Mouse (Mus musculus): Measurements from ENCODE around the gene Ttc4.

Gene Ttc4

DNA sequence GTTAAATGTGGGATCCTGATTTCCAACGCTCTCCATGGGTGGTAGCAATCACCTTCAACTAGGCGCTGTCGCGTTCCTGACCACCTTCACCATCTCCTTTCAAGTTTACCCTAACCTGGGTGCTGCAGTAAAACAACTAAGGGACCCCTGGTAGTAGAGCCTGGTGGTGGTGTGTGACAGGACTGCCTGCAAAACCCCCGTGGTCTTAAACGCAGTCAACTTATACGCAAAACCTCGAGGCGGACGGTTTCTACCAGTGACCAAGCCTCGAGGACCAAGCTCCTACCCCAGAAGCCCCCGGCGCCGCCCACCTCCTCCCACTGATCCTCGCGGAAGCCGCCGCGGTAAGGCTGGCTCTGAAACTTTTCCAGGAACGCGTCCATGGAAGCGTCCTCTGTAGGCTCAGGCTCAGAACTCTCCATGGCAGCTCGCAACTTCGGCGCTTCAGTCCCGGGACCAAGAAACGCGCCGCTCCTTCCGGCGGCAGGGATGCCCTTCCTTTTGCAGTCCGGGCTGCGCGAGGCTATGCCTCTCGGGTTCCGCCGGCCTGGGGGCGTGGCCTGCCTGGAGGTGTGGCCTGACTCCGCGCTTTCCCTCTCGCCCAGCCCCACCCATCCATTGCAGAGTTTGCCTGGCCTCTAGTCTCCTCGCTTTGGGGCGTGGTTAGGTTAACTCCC, at the start of gene Ttc4:
TSS of gene Ttc4 (minus strand) at position 503 of the 677 bp plus-strand sequence.
- DNase-seq, result peak; percentile 83

DNA sequence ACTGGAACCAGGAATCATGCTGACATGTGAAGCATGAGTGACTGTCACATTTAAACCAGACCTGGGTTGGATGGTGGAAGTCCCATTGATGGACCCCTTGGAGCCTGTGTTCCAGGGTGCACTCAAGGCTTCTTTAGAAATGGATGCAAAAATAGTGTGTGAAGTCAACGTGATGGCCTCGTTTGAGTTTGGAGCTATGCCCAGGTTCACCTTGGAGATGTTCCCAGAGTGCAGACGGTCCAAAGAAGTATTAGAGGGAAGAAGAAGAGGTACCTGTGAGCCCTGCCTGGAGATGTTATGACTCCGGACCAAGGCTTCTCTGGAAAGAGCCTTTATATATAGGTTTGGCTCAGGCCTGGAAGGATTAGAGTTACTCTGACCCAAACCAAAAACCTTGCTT, 41.9 kb upstream of the Ttc4 start:
- peak; percentile 39 for DNase-seq

DNA sequence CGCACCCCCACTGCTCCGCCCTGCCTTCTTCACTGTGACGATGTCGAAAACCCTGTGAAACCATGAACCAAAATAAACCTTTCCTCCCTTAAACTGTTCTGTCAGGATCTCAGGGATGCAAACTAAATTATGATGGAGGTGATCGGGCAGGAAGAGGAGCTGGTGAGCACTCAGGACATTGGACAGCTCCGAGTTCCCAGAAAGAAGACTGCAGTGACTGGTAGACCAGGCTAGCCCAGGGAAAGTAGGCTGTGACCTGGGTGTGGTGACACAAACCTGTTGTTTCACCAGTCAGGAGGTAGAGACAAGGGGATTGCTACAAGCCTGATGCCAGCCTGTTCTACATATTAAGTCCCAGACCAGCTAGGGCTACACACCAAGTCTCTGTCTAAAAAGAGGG, 34.9 kb upstream of the Ttc4 start:
- DNase-seq, result no peak

DNA sequence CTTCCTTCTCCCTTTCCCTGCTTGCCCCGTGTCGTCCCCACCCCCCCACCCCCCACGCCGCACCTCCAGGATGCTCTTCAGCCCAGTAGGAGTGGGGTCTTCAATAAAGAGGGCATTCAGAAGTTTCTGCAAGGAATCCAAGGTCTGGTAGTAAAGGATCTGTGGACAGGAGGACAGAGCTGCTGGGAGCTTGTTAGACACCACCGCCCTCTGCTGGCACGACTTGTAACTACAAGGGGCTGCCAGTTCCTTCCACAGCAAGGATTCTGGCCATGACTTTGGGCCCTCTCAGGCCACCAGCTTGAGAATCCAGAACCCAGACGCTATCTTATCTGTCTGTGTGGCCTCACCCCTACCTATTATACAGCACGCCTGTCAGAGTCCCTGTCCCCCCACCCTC, 29.7 kb upstream of the Ttc4 start:
- peak; percentile 66 for DNase-seq

DNA sequence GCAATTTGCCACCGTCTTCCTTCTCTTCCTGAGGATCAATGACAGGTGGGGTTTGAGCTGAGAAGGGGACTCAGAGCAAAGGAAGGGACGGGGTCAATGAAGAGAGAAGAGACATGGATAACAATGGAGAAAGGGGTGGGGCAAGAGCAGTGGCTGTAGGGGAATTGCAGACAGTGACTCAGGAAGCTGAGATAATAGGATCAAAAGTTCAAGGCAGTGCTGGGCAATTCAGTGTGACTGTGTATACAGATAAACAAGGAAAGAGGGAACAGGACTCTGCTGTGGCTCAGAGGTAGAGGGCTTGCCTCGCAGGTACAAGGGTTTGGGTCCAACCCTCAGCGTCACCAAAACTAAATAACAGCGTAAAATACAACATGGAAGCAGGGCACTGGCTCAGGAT, 29.2 kb upstream of the Ttc4 start:
- no peak for DNase-seq

DNA sequence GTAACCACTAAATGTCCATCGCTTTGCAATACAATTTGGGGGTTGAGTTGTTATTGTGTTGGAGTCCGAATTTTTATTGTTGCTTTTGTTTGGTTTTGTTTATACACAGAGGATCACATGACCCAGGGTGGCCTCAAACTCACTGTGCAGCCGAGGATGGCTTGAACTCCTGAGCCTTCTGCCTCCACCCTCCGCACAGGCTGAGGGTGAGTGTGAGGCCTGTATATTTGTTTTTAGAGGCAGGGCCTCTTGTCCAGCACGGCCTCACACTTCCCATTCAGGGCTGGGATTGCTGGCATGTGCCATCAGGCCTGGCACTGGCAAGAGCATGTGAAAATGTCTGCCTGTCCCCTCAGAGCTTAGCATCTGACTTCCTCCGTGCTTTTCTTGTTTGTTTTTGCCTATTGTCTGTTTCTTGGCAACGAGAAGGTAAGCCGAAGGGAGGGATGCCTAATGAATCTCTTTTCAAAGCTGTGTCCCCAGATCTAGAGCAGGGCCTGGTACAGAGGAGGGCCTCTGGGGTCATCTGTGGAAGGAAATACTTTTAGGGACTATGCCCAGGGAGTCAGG, 26.4 kb upstream of the Ttc4 start:
- DNase-seq, result no peak

DNA sequence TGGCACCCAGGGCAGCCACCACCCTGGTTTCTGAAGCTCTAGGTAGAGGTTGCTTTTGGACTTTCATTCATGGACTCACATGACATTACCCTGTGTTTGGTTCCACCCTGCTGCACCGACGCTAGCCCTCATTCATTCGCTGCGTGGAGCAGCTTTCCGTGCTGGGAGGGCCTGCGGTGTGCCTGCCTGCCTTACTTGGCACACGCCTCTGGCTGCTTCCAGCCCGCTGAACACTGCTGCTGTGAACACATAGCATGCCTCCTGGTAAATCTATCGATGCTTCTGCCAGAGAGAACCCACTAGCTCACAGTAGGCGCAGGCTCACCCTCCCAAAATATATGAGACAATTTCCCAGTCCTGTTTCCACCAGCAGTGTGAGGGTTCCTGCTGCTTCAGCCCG, 25.7 kb upstream of the Ttc4 start:
- DNase-seq, result peak; percentile 48

DNA sequence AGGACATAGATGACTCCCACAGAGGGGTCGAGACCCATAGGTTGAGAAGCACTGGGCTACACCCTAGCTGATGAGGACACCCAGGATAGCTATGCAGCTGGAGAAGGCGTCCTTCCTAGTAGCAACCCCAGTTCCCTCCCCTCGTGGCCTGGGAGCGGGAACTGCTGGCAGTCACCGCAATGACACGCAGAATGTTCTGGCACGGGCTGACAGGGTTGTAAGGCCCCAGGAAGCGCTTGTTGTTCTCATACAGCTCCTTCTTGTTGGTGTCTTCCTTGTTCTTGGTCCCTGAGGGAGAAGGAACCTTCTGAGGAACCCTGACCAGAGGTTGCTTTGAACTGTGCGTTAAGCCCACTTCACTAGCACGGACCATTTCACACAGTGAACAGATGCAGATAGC, 25.2 kb upstream of the Ttc4 start:
- no peak for DNase-seq

DNA sequence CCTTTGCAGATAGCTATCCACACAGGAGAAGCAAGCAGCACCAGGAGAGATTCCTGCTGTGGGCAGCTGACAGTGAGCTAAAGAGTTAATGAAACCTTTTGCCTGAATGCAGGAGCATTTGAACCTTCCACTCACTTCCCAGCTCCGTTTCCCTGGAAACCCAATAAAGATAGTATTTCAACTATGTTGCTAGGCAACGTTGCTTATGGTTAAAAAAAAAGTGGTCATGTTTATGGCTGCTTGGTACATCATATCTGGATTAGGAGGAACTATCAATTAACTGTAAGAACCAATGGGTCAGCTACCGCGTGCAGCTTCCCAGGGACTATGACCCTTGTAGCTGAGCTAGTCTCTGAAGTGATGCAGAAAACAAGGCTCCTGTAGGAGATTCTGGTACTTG, 22.1 kb upstream of the Ttc4 start:
- no peak for DNase-seq

DNA sequence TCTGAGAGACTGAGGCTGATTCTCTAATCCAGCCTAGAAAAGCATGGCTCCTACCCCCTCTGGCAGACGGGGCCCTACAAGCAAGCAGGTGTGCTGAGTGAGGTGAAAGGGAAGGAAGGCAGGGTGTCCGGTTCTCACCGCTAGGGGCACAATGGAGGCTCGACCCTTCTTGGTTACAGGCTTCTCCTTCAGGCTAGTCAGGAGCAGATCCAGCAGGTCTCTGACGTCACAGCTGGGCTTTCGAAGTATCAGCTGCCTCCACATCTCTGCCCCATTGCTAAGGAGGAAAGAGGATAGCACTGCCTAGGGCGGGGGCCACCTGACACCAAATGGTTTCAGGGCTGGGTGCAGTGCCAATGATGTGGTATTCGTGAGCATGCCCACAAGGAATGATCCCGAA, 21.2 kb upstream of the Ttc4 start:
- DNase-seq, result peak; percentile 43

DNA sequence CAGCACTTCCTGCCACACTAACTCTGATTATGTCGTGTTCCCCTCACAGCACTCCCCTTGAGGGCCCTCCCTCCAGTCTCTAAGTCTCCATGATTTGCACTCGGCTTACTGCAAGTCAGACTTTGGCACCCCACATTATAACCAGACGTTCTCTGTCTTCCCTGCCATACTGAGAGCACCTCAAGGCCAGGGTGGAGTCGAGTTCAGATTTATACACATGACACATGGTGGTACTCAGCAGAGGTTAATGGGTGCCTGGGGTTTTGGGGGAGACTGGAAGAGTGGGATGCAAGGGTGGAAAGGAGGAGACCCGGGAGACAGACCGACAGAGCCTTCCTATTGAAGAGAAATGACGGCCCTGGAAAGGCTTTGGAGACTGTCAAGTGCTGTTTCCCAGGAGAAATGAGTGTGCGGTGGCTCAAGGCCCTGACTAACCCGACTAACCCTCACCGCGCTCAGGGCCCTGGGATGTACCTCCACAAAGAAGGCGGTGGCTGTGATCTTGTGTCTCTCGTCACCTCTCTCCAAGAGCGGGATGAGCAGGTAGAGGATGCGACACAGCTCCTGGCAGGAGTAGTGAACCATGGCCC, 15.2 kb upstream of the Ttc4 start:
- DNase-seq, result no peak

DNA sequence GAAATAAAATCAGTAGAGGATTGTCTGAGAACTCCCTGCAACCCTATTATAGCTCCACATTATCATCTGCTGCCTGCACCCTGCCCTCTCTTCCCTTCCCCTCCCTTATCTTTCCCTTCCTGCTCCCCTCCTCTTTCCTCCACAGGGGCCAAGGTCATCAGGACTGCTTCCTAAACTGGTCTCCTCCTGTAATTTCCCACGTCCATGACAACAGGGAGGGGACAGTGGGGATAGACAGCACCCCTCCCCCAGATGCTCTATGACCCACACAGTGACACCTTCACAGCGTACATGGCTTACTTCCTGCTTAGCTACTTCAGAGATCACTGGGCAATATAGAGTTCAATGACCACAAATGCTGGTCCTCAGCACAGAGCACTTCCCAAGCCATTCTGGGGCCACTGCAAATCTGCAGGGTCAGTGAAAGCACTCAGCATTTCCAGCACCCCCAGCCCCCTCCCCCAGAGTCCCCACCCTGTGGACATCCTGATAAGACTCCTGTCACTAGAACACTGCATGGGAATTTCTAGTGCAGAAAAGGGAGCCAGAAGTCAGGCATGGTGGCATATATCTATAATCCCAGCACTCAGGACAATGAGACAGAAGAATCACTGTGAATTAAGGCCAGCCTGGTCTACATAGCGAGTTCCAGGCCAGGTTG, 10.0 kb upstream of the Ttc4 start:
- DNase-seq, result no peak

DNA sequence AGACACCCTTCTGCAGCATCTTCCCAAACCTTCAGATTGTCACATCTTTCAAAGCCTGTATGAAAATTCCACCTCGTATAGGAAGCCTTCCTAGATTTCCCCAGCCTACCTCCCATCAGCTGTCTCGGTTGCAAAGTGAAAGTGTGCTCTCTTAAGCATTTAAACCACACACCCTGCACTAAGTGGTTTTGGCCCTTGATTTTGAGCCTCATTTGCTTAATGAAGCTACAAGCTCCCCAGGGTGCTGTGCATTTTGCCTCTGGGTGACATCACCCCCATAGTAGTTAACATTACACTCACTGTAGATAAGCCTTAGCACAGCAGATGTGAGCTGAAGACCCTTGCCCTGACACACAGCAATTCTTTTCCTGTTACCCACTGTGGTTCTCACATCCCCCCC, 2.2 kb upstream of the Ttc4 start:
- DNase-seq, result no peak

DNA sequence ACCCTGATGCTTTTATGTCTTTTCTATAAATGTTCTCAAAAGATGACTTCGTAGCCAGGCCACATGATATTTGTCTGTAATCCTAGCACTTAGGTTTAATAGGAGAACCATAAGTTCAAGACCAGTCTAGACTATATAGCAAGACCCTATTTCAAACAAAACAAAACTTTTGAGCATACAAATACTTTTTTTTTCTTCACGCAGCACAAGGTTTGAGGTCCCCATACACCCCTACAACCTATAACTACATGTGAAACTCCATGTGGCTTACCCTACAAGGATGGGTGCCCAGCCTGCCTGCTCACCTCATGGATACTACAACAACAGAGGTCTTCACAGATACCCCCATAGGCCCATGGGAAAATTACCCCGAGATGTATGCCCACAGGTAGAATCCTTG, 408 bp upstream of the Ttc4 start:
- no peak for DNase-seq

DNA sequence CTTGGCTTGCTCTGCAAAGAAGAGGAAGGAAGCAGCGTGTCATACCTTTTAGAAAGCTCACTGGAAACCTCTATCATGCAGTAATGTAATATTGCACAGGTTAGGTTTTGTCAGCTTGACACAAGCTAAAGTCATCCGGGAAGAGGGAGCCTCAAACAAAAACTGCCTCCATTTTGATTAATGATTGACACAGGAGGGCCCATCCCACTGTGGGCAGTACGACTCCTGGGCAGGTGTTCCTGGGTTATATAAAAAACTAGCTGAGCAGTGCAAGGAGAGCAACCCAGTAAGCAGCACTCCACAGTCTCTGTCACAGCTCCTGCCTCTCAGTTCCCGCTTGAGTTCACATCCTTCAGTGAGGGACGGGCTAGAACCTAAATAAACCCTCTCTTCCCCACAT, 2.0 kb downstream of the Ttc4 start:
- peak; percentile 35 for DNase-seq

DNA sequence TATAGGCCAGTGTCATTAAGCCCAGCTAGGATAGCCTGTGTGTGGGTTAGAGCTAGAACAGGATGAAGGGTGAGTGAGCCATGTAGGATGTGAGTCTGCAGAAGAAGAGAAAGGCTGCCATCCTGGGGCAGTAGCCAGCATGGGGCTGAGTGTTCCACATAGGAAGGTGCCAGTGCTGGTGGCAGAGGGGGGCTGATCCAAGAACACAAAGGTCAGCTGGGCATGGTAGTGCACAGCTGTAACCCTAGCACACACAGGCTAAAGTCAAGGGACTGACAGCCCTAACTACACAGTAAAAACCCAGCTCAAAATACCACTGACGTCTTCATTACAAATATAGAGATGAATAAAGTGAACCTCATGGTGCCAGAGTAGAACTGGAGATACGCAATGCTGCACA, 12.2 kb downstream of the Ttc4 start:
- no peak for DNase-seq

DNA sequence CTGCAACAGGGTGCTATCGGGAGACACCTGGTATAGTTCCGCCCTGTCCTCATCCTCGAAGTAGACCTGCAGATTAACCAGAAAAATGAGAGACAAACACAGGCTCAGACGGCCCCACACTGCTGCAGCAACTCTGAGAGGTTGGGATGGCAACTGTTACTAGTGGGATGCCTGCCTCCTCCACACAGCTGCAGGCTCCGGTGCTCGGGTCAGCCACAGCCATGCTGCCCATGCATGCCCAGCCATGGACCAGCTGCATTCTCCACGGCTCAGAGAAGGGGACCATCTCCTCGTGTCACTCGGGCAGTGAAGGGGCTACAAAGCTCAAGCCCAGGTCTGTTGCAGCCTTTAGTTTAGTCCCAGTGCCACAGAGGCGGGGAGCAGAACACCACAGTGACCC, 13.1 kb downstream of the Ttc4 start:
- DNase-seq, result no peak

DNA sequence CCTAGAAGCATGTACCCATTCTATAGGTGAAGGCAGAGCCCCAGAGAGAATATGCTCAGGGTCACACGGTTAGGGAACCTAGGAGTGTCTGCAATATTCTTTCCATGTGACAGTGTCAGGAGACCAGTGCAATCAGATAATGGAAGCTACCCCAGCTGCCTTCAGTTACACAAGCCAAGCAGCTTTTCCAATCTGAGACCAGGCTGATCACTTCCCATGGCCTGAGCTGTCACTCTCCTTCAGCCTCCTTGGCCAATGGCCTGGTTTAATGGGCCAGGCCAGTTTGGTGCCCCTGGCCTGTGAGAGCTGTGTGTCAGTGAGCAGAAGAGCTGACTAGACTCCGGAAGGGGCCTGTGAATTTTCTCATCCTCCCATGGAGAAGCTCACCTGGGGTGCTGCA, 13.5 kb downstream of the Ttc4 start:
- peak; percentile 10 for DNase-seq

DNA sequence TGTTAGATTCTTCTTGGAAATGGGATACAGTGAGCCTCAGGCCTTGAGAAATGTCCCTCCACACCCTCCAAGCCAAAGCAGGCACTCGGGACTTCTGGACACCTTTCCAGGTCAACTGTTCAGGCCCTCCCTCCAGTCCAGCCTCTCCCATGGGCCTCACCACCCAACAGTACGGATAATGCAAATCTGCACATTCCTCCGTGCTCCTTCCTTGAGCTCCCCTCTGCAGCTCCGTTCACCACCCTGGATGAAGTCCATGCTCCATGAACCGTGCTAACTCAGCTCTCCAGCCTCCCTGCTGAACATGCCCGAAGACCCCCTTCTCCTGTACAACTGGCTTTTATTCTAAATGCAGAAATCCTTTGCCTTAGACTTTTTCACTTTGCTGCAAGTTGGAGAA, 14.0 kb downstream of the Ttc4 start:
- DNase-seq, result peak; percentile 74

DNA sequence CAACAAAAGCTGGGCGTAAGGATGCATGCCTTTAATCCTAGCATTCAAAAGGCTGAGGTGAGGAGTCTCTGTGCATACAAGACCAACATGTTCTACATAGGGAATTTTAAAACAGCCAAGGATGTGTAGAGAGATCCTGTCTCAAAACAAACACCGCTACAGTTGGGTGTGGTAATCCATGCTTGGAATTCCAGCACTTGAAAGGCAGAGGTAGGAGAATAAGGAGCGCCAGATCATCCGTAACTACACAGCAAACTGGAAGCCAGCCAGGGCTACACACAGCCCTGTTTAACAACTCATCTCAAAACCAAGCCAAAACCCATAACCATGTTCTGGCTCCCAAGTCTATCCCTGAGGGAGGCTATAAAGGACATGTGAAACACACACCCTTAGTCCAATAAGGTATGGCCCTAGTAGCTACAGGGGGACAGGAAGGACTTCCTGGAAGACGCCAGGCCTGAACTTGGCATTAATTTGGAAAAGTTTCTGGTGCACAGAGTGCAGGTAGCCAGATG, 14.7 kb downstream of the Ttc4 start:
- DNase-seq, result peak; percentile 12

DNA sequence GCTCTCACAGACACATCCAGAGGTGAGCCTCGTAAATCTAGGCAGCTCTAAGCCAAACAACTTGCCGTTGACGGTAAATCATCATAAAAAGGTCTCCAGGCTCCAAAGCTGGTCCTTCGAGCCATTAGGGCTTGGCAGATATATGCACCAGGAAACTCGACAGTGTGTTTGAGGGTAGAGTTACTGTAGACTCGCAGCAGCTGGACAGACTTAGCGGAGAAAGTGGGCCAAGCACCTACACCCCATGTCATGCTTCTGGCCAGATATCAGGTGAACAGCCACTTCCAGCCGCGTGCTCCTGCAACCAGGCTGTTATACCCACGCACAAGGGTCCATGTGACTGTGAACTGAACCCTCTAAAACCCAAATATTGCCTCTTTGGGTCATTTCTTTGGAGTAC, 23.1 kb downstream of the Ttc4 start:
- no peak for DNase-seq

DNA sequence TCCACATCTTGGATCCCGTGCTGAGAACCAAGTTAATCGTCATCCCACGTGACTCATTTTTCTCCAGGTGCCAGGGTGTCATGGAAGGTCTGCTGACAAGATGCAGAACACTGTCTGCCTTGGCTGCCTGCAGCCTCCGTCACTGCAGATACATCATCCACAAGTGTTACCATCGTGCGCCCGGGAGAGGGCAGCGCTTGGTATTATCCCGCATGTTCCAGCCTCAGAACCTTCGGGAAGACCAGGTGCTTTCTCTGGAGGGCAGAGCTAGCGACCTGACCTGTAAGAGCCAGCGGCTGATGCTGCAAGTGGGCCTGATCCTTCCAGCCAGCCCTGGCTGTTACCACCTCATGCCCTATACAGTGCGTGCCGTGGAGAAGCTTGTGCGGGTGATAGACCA, 25.7 kb downstream of the Ttc4 start:
- no peak for DNase-seq

DNA sequence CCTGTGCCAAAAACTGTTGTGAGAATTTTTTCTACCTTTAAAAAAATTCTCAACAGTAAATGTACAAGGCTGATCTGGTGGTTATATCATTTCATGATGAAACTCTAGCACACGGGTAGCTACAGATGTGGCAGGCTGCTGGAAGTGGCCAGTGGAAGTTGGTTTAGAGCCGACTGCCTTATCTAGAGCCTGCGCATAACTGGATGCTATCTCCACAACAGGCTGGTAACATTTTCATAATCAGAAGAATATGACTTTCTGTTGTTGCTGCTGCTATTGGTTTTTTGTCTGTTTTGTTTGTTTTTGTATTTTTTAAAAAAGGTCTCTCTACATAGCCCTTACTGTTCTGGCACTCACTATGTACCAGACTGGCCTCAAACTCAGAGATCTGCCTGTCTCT, 26.2 kb downstream of the Ttc4 start:
- DNase-seq, result no peak

Measured in kidney, adult 11 months (tissue).